Mouse (Mus musculus): ENCODE measurements around the gene Ptpn5.

Ptpn5 gene

DNA sequence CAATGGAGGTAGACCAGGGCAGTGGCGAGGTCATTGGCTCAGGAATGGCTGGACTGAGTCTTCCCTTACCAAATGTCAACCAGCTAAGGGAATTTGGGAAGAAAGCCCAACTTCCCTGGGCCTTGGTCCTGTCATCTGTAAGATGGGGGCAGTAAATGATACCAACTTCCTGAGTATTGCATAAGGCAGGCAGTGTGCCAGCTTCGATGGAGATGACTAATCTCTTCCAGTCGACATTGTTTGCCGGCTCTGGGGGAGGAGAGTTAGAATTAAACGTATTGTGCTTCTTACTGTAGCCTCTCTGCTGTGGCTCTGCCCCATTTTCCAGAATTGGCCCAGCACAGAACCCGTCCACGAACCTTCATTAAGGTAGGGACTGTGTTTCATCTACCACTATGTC lies 23.0 kb downstream of the Ptpn5 start:
- DNase-seq = no peak

GRCm38 (mm10) chr7:47108779-47109189 lies 24.7 kb downstream of the Ptpn5 start:
- no peak for DNase-seq

DNA sequence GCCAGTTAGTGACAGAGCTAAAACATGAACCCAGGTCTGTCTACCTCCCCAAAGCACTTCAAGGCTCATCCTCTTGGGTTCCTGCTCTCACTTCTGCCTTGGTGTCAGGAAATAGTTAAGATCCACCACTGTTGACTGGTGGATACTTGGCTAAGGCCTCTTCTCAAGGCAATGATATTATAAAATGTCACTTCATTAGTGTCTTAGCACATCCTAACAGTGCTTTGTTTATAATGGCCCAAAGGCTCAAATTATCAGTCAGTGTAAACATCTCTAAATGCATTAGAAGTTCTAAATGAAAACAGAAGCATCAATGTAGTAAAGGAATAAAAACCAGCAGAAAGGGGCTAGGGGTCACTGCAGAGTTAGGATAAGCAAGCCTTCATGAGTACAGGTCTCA lies 26.5 kb downstream of the Ptpn5 start:
- DNase-seq = no peak

DNA sequence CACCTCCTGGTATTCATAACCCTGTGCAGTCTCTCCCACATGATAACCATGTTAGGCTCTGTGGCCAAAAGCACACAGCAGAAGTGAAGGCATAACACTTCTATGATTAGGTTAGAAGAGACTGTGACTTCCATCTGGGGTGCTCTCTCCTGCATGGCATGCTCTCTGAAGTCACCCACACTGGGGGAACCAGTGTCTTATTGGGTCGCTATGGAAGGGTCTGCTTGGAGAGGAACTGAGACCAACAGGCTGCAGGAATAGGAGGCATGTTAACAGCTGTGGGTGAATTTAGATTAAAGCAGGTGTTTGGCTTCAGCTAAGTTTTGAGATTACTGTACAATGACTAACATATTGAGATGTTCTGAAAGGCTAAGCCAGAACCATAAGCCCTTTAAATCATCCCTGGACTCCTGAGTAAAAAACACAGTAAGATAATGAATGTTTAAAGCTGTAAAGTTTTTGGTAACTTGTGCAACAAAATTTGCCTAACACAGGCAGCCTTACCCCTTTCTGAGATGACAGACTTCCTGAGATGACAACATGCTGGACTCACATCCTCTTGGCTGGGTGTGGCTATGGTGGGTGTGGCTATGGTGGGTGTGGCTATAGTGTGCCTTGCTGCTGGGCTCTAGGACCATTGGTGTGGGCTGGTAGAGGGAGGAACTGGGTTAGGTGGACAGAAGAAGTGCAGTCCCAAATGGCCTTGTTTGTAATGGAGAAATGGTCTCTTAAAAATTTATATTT lies 29.6 kb downstream of the Ptpn5 start:
- DNase-seq = no peak

- no peak for DNase-seq
Measured at GRCm38 (mm10) chr7:47102970-47103369, 30.5 kb downstream of the Ptpn5 start.

DNA sequence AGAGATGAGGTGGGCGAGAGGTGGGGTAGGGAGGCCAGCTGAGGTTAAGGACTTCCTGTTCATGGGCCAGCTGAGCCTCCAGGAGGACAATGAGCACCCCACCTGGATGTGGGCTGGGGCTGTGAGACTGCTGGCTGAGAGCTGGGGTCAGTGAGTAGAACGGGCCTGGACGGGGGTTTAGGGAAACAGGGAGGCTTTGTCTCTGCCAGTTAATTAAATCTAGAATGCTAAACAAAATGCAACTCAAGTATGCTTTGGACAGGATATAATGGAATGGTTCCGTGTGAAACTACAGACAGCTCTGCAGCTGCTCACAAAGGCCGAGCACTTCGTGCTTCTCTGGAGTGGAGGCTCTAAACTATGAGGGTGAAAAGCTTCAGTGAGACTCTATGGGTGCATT lies 32.9 kb downstream of the Ptpn5 start:
- no peak for DNase-seq

DNA sequence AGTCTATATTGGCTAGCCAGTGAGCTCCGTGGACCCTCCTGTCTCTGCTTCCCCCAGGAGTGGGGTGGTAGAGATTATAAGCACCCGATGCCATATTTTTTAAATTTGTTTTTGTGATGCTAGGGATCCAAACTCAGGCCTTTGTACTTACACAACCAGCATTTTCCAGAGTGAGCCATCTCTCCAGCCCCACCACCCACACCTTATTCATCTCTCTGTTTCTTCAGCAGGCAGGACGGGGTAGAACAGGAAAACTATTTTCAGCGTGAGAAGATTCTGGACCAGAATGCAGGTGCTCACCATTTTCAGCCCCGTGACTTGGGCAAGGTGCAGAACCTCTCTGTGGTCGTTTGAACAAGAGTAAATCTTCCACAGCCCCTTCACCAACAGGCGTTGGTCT lies 34.2 kb downstream of the Ptpn5 start:
- no peak for DNase-seq

GRCm38 (mm10) chr7:47098044-47098443 lies 35.4 kb downstream of the Ptpn5 start:
- no peak for DNase-seq

DNA sequence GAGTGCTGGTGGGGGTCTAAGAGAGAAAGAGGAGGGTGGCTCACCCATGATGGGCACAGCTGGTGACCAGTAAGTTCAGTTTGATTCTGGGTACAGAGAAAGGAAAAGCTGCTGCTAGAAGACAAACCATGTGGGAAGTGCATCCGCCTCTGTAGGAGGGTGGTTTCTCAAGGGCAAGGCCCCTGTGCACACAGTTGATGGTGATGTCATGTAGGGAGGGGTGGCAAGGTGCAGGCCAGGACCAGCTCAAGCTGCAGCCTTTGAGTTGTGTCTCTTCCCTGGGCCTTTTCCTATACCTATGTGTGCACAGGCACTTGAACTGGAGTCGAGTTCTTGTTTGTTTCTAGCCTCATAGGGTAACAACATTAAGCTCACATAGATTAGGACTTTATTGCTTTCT lies 38.5 kb downstream of the Ptpn5 start:
- no peak for DNase-seq

DNA sequence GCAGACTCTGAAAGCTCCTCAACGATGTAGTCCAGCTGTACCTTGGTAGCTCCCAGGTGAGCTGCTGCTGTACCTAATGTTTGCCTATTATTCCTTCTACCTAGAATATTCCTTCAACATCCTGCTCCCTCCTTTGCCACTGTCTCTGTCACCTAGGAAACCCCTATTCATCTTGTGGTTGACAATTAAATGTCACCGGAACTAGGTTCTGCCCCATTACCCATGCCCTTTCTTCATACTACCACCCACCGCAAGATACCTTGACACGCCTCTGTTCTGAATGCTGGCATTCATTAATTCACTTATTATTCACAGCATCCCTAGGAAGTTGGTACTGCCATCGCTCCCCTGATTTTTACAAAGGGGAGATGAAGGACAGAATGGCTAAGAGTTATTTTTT lies 39.5 kb downstream of the Ptpn5 start:
- no peak for DNase-seq

DNA sequence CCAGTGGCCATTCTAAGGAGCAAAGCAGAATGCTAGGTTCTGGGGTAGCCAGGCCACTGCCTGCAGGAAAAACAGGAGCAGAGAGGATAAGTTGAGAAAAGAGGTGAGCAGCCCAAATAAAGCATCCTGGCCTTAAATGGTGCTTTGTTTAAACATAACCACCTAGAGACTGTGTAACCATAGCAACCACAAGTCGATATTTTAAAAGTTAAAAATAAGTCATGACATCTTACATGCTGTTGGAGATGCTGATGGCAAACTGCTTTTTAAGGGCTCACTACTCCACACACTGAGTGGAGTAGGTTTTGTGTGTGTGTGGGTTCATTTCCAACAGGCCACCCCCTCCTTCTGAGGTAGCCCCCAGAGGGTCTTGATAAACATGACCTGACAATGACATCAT lies 48.4 kb downstream of the Ptpn5 start:
- no peak for DNase-seq

DNA sequence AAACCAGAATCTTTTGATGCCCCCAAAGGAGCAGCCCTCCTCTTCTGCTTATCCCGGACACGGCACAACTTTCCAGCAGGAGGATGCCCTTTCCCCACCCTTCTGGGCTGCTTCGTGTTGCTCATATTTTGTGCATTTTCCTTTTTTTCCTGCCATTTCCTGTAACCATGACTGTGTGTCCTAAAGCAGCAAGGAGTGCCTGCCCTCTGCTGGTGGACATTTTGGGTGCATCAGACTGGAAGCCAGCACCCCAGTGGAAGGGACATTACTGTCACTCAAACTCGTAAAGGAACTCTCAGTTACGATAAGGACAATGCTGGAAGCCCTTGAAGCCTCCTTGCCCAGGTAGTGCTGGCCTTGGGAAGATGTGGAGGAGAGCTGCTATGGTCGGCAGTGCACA lies 52.2 kb downstream of the Ptpn5 start:
- DNase-seq = peak; percentile 65 to 72

GRCm38 (mm10) chr7:47080868-47081267 lies 52.6 kb downstream of the Ptpn5 start:
- no peak for DNase-seq

DNA sequence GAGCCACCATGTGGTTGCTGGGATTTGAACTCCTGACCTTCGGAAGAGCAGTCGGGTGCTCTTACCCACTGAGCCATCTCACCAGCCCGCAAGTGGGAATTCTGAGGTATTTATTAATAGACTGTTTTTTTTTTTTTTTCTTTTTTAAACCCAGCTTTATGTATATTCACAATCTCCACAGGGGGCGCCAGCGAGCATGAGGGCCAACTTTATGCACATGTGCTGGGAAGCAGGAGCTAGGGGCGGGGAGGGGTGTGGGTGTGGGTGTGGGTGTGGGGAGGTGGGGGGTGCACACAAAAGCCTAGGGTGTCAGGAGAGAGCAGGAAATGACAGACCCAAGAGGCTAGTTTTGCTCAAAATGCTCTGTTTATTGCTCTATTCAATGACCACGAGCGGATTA lies 56.0 kb downstream of the Ptpn5 start:
- DNase-seq = peak in 1 of 2 experiments; percentile 33

DNA sequence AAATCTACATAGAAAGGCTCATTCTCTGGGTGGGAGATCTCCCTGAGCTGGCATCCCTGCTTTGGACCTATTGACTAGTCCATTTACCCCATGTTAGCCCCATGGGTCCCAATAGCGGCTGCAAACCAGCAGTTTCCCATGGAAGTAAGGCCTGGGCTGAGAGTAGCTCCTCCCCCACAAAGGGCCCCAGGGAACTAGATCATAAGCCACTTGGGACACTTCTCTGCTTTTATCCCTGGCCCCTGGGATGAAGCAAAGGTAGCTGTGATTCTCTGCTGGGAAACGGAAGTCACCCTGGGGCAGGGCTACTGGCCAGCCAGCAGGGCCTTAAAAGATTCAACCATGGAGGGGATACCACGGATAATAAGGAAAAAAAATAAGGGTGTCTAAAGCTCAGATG lies 56.8 kb downstream of the Ptpn5 start:
- DNase-seq = no peak

- no peak for DNase-seq
Measured at GRCm38 (mm10) chr7:47076193-47076592, 57.3 kb downstream of the Ptpn5 start.

- no peak for DNase-seq
Measured at GRCm38 (mm10) chr7:47073536-47074521, 59.7 kb downstream of the Ptpn5 start.

DNA sequence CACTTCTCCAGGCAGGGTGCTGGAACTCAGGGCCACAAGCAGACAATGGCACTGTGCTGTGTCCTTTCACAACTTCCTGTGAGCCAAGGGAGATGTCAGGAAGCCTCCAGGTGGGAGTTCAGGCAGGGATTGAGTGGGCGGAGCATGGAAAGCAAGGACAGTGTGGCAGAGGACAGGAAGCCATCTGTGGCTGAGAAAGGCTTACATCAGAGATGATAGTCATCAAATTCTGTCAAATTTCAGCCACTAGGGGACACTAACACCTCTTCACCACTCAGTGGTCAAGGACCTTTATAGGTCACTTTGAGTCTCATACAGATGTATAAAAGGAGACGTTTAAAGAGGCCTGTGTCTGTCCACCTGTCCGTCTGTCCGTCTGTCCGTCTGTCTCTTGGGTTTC lies 60.9 kb downstream of the Ptpn5 start:
- DNase-seq = no peak

- DNase-seq = no peak
Measured at GRCm38 (mm10) chr7:47067879-47068278, 65.6 kb downstream of the Ptpn5 start.

- no peak for DNase-seq
Measured at GRCm38 (mm10) chr7:47066942-47067341, 66.5 kb downstream of the Ptpn5 start.

DNA sequence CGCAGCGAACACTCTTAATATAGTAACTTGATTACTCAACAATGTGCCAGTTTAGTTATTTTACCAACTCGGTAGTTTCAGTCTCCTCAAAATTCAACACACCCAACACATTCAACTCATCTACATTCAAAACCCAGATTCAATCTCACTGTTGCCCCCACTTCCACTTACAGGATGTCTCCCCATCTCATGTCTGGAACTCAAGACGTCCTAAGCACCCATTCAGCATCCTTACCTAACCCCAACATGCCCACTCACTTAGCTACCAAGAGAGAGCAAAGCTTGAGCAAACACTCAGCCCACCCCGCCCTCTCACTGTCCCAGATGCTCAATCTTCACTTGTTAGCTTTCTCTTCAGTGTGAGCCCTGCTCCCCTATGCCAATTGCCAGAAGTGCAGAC lies 71.9 kb downstream of the Ptpn5 start:
- DNase-seq = no peak

GRCm38 (mm10) chr7:47059339-47059738 lies 74.1 kb downstream of the Ptpn5 start:
- DNase-seq = no peak

DNA sequence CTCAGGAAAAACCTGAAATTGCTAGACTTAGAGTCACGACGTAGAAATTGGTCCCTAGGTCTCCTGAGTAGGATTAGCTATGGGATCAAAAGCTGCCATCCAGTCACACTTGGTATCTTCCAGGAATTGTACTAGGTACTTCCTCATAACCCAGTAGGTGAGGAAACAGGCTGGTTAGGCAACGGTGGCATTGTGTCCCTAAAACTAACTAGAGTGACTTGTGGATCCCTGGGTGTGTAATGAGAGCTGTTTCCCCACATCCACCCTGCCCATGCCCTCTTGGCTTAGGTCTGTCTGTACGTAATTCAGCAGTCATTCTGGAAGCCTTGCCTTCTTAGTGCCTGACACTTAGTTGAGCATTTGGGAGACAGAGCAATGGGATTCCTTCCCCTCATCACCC lies 77.2 kb downstream of the Ptpn5 start:
- no peak for DNase-seq

- no peak for DNase-seq
Measured at GRCm38 (mm10) chr7:47055744-47056143, 77.7 kb downstream of the Ptpn5 start.

All from cerebellum, postnatal 36 days (tissue).